Mouse (Mus musculus) lung, postnatal 25 days (tissue): ENCODE results near the gene Gm3448.

ENCODE experiments used
- DNase-seq: peaks from one replicate; pipeline ENCODE4 v3.0.0; 2022; ENCODE audit warnings: low spot score

The Gm3448 gene

DNA sequence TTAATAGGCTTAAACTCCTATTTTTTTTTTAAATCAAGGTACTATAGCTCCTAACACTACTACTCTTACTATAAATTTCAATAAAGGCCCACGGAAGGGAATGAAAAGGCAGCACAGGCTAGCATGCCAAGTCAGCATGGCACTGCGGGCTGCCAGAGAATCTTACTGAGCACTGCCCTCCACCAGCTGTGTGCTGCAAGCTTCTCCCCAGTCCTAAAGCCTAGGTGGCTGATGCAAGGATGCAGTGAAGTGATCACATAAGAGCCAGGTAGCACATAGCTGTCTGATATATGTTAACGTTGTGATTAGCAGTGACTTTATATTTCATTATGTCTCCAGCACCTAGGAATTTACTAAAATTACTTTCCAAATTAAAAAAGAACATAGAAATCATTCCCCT is 81.4 kb downstream of the Gm3448 start:
- no peak for DNase-seq

DNA sequence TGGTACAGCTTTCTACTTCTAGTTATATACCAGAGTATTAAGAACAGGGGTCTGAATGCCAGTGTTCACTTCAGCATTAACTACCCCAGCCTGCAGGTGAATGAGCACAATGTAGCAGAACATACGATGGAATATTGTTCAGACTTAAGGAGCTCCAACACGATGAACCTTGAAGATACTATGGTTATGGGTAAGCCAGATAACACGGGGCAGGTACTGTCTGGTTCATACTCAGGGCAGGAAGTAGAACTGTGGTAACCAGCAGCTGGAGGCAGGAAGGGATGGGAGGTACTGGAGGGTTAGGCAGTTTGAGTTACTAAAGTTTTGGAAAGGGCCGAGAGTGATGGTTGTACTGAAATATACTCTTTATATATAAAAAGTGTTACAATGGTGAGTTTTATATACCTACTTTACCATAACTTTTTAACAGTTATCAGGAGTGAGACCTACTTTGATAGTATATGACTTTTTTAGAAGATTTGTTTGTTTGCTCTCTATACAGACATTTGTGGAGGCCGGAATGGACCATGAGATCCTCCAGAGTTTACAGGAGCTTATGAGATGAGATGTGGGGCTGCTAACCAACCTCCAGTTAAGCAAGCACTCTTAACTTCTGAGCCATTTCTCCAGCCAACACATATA is 82.5 kb downstream of the Gm3448 start:
- no peak for DNase-seq

- peak; percentile 7 for DNase-seq
These were observed 87.9 kb downstream of the Gm3448 start for GRCm38 (mm10) chr17:14953452-14953851.

DNA sequence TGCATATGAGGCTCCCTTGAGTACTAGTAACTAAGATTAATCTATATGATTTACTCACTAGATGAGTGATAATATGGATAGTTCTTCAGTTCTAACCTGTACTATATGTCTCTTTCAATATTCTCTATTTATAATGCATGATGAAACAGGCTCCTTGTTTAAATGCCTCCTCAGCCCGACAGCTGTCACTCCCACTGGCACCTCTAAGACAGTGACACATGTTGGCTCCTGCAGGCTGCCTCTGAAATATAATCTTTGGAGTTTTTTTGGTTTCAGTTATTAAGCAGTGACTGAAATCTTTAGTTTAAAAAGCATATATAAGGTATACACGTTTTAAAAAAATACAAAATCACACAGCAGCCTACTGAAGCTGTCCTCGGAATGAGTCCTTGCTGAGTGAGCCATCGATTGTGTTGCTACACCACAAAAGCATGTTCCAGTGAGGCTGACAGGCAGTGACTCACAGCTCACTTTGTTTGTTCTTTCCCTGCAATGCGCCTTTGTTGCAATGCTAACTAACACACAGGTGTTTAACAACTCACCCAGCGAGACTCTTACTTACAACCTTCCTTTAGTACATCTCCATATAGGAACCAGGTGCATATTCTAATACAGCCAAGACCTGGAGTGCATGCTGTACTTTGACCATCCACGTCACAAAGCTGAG is 92.0 kb downstream of the Gm3448 start:
- no peak for DNase-seq
